Mouse (Mus musculus) hindbrain, postnatal 0 days (tissue): ENCODE measurements around the gene Snrk. TPM values are rescaled to one million over a fixed set of nuclear protein-coding genes. Genes with fewer than 3 reads are reported as not detected.

Experiments
- ATAC-seq: fragments of 200-750 bp; cut with Nextera tagmentation; 2 replicates; pipeline ENCODE4 v1.8.0; 2017; ENCODE audit warnings: mild to moderate bottlenecking, moderate TSS enrichment, moderate library complexity
- DNase-seq: peaks from one replicate; pipeline ENCODE4 v3.0.0-alpha.2; 2015; ENCODE audit warnings: low spot score
- H3K27ac ChIP-seq: fragments of 300-500 bp; sonication (generic); 2 replicates; pipeline ENCODE4 v1.5.1; 2014; ENCODE audit warnings: mild to moderate bottlenecking
- H3K27me3 ChIP-seq: fragments of 300-500 bp; sonication (generic); 2 replicates; pipeline ENCODE4 v1.6.1; 2014; ENCODE audit warnings: low read length, mixed read lengths; ENCODE audit not compliant: insufficient read depth
- H3K36me3 ChIP-seq: fragments of 300-500 bp; sonication (generic); 2 replicates; pipeline ENCODE4 v1.6.1; 2014; ENCODE audit warnings: low read length, mixed read lengths; ENCODE audit not compliant: insufficient read depth
- H3K4me1 ChIP-seq: fragments of 300-500 bp; sonication (generic); 2 replicates; pipeline ENCODE4 v1.6.1; 2014; ENCODE audit warnings: antibody characterized with exemption, low read length, mixed read lengths; ENCODE audit not compliant: insufficient read depth
- H3K4me2 ChIP-seq: fragments of 300-500 bp; sonication (generic); 2 replicates; pipeline ENCODE4 v1.6.1; 2014; ENCODE audit warnings: low read depth, mild to moderate bottlenecking, low read length, moderate library complexity, mixed read lengths
- H3K4me3 ChIP-seq: fragments of 300-500 bp; sonication (generic); 2 replicates; pipeline ENCODE4 v1.5.1; 2014; ENCODE audit warnings: low read length
- H3K9ac ChIP-seq: fragments of 300-500 bp; sonication (generic); replicated peaks from 2 replicates; pipeline ENCODE4 v1.6.1; 2014; ENCODE audit warnings: mild to moderate bottlenecking, low read length, moderate library complexity, mixed read lengths
- H3K9me3 ChIP-seq: fragments of 300-500 bp; sonication (generic); 2 replicates; pipeline ENCODE4 v1.6.1; 2016; ENCODE audit warnings: low read length, mixed read lengths
- CTCF ChIP-seq: IDR thresholded peaks from 2 replicates; pipeline ENCODE4 v1.5.1; 2016; ENCODE audit warnings: antibody characterized with exemption, control low read depth, low read depth
- WGBS: fragments of 180-500 bp; shearing (Covaris S2); extraction: QIAGEN DNeasy Blood & Tissue Kit; methylation state at CpG from one replicate; pipeline ENCODE4 v1.1.7; 2014; 5-methylcytosine and 5-hydroxymethylcytosine counted together
- polyA plus RNA-seq: library from polyadenylated mRNA; unstranded; fragments of >200 nt; fragmentation: Nextera tagmentation; extraction: Ambion mirVana; gene quantifications from 2 replicates; pipeline ENCODE4 v1.2.1, GENCODE M21; 2015
- total RNA-seq: library from RNA; depleted of rRNA; stranded (reverse); fragments of >200 nt; gene quantifications from 2 replicates; pipeline ENCODE4 v1.2.3, GENCODE M21; 2014

Snrk gene
- total and polyA plus RNA-seq, 2 experiments from 2014 or later, result 67.1 to 82.3 TPM

GRCm38 (mm10) chr9:122177256-122178220, 60.5 kb downstream of the Snrk start:
- 77% methylated on average over 7 of the region's 7 CpGs for WGBS
- TF ChIP-seq CTCF, result no peak
- Histone ChIP-seq H3K4me2 (no peak overlapping the region), H3K9me3 (no peaks in the 10 kb centered on the region), H3K4me1 (no peaks in the 10 kb centered on the region), H3K27ac (no peak overlapping the region), H3K9ac (no peak overlapping the region), H3K36me3 (no peaks in the 10 kb centered on the region), H3K4me3 (no peak overlapping the region), H3K27me3 (no peaks in the 10 kb centered on the region)
- DNase-seq, result no peak
- no peak for ATAC-seq

GRCm38 (mm10) chr9:122178427-122178826, 61.4 kb downstream of the Snrk start:
- H3K36me3 ChIP-seq, result no peaks in the 10 kb centered on the region
- no peak for TF ChIP-seq CTCF
- no peak for ATAC-seq

GRCm38 (mm10) chr9:122180105-122180504, 63.0 kb downstream of the Snrk start:
- 77% methylated on average over 3 of the region's 3 CpGs for WGBS
- Histone ChIP-seq H3K4me2 (no peak overlapping the region), H3K27ac (no peak overlapping the region), H3K27me3 (no peaks in the 10 kb centered on the region), H3K9ac (no peak overlapping the region), H3K4me1 (no peaks in the 10 kb centered on the region), H3K4me3 (no peak overlapping the region), H3K36me3 (no peaks in the 10 kb centered on the region), H3K9me3 (no peaks in the 10 kb centered on the region)
- TF ChIP-seq CTCF, result no peak
- no peak for ATAC-seq
- DNase-seq, result no peak

More at GRCm38 (mm10) chr9:122178427-122178826, 61.4 kb downstream of the Snrk start:
- Histone ChIP-seq H3K4me3 (no peak overlapping the region), H3K9ac (no peak overlapping the region), H3K4me2 (no peak overlapping the region), H3K27me3 (no peaks in the 10 kb centered on the region), H3K4me1 (no peaks in the 10 kb centered on the region), H3K9me3 (no peaks in the 10 kb centered on the region), H3K27ac (no peak overlapping the region)
- DNase-seq, result no peak
- 63% methylated on average over 4 of the region's 4 CpGs for WGBS

GRCm38 (mm10) chr9:122183074-122183473, 66.0 kb downstream of the Snrk start:
- H3K27ac ChIP-seq, result no peak overlapping the region
- no peaks in the 10 kb centered on the region for H3K4me1 ChIP-seq
- no peak for DNase-seq
- H3K4me3 ChIP-seq, result no peak overlapping the region
- WGBS, result 81% methylated on average over 4 of the region's 4 CpGs
- no peaks in the 10 kb centered on the region for H3K27me3 ChIP-seq
- no peak for ATAC-seq
- H3K9ac ChIP-seq, result no peak overlapping the region
- H3K9me3 ChIP-seq, result no peaks in the 10 kb centered on the region
- H3K36me3 ChIP-seq, result no peaks in the 10 kb centered on the region
- H3K4me2 ChIP-seq, result no peak overlapping the region
- TF ChIP-seq CTCF, result no peak

GRCm38 (mm10) chr9:122184329-122184728, 67.3 kb downstream of the Snrk start:
- WGBS, result 91% methylated on average over 3 of the region's 3 CpGs
- no peaks in the 10 kb centered on the region for H3K9me3 ChIP-seq
- no peak overlapping the region for H3K9ac ChIP-seq
- TF ChIP-seq CTCF, result no peak
- H3K36me3 ChIP-seq, result no peaks in the 10 kb centered on the region
- H3K4me3 ChIP-seq, result no peak overlapping the region
- no peak for DNase-seq
- H3K4me2 ChIP-seq, result no peak overlapping the region
- H3K4me1 ChIP-seq, result no peaks in the 10 kb centered on the region
- H3K27me3 ChIP-seq, result no peaks in the 10 kb centered on the region
- H3K27ac ChIP-seq, result no peak overlapping the region
- ATAC-seq, result no peak

GRCm38 (mm10) chr9:122185061-122185460, 68.0 kb downstream of the Snrk start:
- Histone ChIP-seq H3K4me3 (no peak overlapping the region), H3K4me1 (no peaks in the 10 kb centered on the region), H3K9me3 (no peaks in the 10 kb centered on the region), H3K4me2 (no peak overlapping the region), H3K27me3 (no peaks in the 10 kb centered on the region), H3K9ac (no peak overlapping the region), H3K27ac (no peak overlapping the region), H3K36me3 (no peaks in the 10 kb centered on the region)
- DNase-seq (peak; percentile 72), ATAC-seq (0 out of 2 replicates have a peak, but pooled peaks have one; percentile 51)
- WGBS, result 26% methylated on average over 2 of the region's 2 CpGs
- peak; percentile 78 for TF ChIP-seq CTCF

- Histone ChIP-seq H3K4me1 (no peaks in the 10 kb centered on the region), H3K27me3 (no peaks in the 10 kb centered on the region), H3K36me3 (no peaks in the 10 kb centered on the region), H3K9me3 (no peaks in the 10 kb centered on the region), H3K4me3 (no peak overlapping the region), H3K27ac (no peak overlapping the region), H3K4me2 (no peak overlapping the region), H3K9ac (no peak overlapping the region)
- DNase-seq, result no peak
- no peak for ATAC-seq
- TF ChIP-seq CTCF, result no peak
- 85% methylated on average over 6 of the region's 6 CpGs for WGBS
Measured at GRCm38 (mm10) chr9:122185953-122186352, 68.9 kb downstream of the Snrk start.
